Mouse (Mus musculus) gastrocnemius, postnatal 10 days (tissue): ENCODE measurements around the gene Man1a2. TPM values are rescaled to one million over a fixed set of nuclear protein-coding genes. Genes with fewer than 3 reads are reported as not detected.

ENCODE experiments used
- DNase-seq: peaks from one replicate; pipeline ENCODE4 v3.0.0; 2021; ENCODE audit warnings: mixed read lengths
- long read RNA-seq, 2 experiments: library from polyadenylated mRNA; stranded (forward); transcript quantifications; one replicate each; pipeline ENCODE4 v2.0.0; 2021
- total RNA-seq, 2 experiments: library from RNA; stranded (reverse); gene quantifications; 2 replicates each; pipeline ENCODE4 v1.2.3; 2021

Man1a2 gene
- 10 to 100 TPM; 45.5 to 52.2 TPM for total RNA-seq
- long read RNA-seq, experiment 1, full-length matches to known transcripts, result 11 of 16 reads
- long read RNA-seq, experiment 1, partial matches to known transcripts, result 2 of 16 reads
- long read RNA-seq, experiment 1, other reads (novel, unspliced or antisense), result 3 of 16 reads
- long read RNA-seq, experiment 2, full-length matches to known transcripts, result 10 of 15 reads
- long read RNA-seq, experiment 2, partial matches to known transcripts, result 2 of 15 reads
- long read RNA-seq, experiment 2, other reads (novel, unspliced or antisense), result 3 of 15 reads

DNA sequence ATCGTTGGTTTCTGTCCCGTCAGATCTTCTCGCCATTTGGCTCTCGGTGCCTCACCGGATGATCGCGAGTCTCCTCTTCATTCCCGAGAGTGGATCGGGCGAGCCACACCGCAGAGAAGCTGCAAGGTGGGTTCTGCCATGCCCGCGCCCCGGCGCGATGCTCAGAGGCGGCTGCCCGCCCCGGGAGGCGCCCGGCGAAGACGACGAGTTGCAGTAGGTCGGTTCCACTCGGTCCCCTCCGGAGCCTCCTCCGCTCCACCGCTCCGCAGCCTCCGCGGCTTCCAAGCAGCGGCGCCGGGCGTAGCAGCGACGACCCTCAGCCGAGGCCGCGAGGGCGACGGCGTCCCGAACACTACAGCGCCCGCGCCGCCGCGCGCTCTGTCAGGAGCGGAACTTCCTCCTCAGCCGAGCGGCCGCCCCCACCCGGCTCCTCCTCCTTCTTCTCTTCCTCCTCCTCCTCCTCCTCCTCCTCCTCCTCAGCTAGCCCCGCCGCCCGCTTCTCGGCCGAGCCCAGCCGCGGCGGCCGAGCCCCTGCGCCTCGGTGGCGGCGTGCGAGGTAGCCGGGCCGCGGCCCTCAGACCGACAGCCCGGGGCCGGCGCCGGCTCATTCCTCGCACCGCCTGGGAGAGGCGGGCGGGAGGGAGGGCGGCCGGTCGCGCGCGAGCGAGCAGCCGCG lies at the start of gene Man1a2:
Man1a2 (minus strand) TSS at position 417 of the 676 bp plus-strand sequence.
- peak; percentile 80 for DNase-seq

DNA sequence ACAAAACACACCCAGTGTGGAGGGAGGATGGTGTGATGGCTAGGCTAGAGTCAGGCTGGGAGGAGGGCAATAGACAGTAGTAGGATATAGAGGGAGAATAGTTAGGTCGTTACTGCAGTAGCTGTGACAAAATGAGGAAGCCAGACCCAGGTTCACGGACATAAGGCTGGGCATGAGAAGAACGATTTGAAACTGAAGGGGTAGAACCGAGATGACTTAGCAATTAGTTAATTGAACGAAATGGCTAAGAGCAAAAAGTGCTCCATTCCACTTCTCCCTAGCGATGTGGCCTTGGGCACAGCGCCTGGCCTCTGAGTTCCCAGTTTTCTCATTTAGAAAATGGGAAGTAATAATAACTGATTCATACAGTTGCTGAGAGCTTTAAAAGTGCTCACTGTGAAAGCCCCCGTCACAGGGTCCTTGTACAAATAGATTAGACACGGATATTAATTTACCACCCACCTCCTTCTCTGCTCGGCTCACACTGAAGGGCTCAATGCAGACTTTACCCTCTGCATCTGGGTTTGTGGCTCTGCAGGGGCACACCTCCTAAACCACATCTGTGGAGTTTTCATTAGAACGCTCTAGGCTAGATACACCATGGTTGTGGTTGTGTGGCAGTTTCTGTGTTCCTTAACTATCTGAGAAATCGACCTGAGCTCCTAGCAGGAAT lies 49.3 kb upstream of the Man1a2 start:
- no peak for DNase-seq

- no peak for DNase-seq
Measured at GRCm38 (mm10) chr3:100731896-100732295, 46.6 kb upstream of the Man1a2 start.

DNA sequence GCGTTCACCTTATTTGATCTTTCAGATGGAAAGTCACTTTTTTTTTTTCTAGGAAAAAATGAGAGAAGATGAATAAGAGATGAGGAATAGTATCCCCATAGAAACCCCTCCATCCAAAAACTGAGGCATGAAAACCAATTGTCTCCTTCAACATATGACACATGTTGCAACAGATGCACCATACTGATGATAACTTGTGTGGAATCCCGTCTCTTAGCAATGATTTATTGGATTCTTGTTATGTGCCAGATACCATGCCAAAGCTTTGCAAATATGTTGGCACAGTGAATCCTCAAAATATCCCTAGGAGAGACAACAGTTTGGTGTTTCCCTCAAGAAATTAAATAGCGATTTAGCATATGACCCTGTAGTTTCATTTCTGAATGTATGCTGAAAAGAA lies 46.0 kb upstream of the Man1a2 start:
- no peak for DNase-seq

- no peak for DNase-seq
Measured at GRCm38 (mm10) chr3:100728008-100728712, 42.9 kb upstream of the Man1a2 start.

- DNase-seq, result no peak
Measured at GRCm38 (mm10) chr3:100725960-100726674, 40.8 kb upstream of the Man1a2 start.

DNA sequence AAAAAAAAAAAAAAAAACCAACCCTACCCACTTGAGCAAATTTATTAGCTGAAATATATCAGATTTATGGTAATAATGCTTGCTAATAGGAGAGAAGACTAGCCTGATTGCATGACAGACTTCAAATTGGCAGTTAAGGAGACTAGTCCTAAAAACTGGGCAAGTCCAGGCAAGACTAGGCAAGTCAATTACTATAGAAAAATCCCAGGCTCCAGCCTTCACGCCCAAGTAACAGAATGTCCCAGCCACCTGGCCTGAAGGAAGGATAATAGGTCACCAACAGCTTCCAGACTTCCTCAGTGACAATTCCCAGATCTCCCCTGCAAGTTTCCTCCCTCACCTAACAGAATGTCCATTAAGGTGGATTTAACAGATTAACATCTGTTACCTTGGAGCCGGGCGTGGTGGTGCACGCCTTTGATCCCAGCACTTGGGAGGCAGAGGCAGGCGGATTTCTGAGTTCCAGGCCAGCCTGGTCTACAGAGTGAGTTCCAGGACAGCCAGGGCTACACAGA lies 35.5 kb upstream of the Man1a2 start:
- no peak for DNase-seq

DNA sequence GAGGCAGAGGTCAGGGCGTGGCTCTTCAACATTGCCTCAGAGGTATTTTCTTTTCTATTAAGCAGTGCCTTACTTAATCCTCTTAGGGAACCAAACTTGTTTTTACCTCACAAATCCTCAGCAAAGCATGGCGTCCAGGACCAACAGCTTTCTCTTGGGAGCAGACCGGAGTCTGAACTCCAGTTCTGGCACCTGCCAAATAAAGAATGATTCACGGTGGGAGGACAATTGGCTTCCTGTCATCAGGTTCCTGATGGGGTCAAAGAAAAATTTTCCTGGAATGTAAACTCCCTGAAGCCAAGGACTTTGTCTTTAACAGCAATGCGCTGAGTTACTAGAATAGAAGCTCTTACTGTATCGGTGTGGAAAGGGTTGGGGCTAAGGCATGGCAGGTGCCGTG lies 30.9 kb upstream of the Man1a2 start:
- DNase-seq, result no peak

DNA sequence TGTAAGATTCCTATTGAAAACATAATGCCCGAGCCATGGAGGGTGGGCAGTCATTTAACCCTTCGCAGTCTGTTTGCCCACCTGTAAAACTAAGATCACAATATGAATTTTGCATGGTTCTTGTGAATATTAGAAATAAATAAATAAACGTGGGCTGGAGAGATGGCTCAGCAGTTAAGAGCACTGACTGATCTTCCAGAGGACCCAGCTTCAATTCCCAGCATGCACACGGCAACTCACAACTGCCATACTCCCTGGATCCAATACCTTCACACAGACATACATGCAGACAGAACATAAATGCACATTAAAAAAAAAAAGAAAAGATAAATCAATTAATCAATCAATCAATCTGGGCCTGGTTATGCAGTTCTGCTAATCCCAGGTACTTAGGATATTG lies 30.1 kb upstream of the Man1a2 start:
- no peak for DNase-seq

GRCm38 (mm10) chr3:100713142-100714005 lies 28.1 kb upstream of the Man1a2 start:
- DNase-seq, result no peak

DNA sequence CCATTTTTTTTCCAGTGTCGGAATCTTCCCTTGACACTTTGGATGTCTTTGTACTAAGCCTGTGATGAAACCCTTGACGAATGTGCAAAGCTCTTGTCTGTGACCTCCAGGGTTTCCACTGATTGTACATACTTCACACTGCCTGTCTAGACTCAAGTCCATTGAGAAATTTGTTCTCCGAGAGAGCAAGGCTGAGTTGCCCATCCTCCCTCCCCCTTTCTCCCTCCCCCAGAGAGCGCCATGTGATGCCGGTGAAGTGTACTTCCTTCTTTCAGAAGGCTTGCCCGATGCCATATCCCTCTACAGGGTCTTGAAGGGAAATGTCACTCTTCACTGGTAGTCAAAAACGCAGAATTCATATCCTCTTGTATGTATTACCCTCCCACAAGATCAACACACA lies 26.8 kb upstream of the Man1a2 start:
- no peak for DNase-seq

- no peak for DNase-seq
Measured at GRCm38 (mm10) chr3:100711486-100711885, 26.2 kb upstream of the Man1a2 start.

DNA sequence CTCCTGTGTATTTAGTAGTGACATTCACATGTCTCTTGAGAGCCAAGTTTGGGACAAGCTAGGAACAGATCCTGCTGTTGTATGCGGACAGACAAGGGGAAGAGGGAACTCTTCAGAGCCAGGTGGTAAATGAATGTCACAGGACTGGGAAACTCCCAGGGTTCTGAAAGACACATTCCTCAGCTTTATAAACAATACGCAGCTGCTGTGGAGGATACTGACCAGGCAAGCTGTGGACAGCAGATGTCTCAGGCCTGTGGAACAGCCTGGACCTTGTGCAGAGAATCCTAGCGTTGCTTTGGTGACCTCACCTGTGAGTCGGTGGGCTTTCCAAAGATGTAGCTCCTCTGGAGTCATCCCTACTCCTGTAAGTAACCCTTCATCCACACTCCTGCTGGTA lies 21.8 kb upstream of the Man1a2 start:
- DNase-seq, result no peak

DNA sequence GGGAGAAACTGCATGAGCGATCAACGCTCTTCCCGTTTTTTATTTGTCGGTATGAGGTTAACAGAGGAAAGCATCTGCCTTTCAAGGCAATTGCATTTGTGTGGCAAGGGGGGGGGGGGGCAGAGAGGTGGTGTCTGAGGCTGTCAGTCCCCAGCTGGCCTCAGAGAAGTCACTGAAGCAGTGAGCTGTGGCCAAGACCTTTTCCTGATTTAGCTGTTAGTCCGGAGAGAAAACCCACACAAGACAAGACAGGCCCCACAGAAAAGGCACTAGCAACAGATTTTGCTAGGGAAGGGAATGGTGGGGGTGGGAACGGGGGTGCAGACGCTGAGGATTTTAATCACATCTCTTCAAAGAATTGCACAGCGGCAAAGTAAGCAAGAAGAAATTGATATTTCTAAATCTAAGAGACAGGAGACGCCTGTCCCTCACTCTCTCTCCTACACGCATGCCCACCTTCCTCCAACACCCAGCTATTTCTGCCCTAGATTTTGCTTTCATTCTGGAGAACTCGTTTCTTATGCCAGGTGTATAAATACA lies 19.9 kb upstream of the Man1a2 start:
- no peak for DNase-seq

- DNase-seq, result no peak
Measured at GRCm38 (mm10) chr3:100703847-100704644, 18.7 kb upstream of the Man1a2 start.

GRCm38 (mm10) chr3:100702875-100703846 lies 17.9 kb upstream of the Man1a2 start:
- no peak for DNase-seq

DNA sequence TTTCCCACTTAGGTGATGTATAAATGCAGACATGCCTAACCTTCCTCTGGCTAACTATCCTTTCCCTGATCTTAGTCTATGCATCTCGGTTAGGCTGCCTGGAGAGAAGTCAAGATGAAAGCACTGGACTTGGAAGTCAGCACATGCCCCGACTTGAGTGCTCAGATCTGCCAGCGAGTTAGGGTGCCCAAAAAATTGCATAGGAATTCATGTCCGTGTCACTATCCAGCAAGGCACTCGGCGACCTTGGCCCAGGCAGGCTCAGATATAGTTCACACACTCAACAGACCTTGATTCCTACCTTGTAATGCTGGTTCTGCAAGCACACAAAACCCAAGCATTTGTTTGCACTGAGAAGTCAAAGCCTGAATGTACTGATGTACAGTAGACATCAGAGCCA lies 3.4 kb upstream of the Man1a2 start:
- DNase-seq, result no peak

DNA sequence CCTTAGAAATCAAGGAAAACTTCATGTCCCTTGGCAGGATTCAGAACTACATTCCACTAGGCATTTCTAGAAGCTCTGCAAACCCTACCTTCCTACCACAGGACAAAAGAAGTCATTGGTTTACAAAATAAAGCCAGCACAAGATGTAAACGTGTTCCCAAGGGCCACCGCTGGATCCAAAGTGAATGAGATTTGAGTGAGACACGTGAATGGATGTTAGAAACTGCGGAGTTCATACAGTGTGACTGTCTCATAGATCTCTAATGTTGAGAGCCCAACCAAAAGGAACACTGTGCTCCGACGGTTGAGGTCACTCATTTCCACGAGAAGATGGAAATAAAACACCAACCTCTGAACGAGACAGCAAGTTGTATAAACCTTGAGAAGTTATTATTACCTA lies 1.5 kb upstream of the Man1a2 start:
- no peak for DNase-seq
